Mouse (Mus musculus): ENCODE measurements around the gene St6galnac5. TPM values are rescaled to one million over a fixed set of nuclear protein-coding genes. Genes with fewer than 3 reads are reported as not detected.
A peak's percentile ranks its signal among the peaks of the same experiment; 100 is the strongest.

Gene St6galnac5
- polyA plus RNA-seq, 1 experiment from 2014 or later, result 0.51 TPM

- Histone ChIP-seq H3K4me2 (no peak overlapping the region), H3K9ac (no peak overlapping the region), H3K27me3 (ENCODE audit: insufficient read depth, low read length) (no peaks in the 10 kb centered on the region), H3K9me3 (ENCODE audit: low read depth, low read length) (no peaks in the 10 kb centered on the region), H3K36me3 (ENCODE audit: insufficient read depth) (no peaks in the 10 kb centered on the region), H3K4me3 (ENCODE audit: low read depth, low read length) (no peak overlapping the region), H3K27ac (ENCODE audit: low read depth) (no peak overlapping the region), H3K4me1 (ENCODE audit: insufficient read depth) (no peaks in the 10 kb centered on the region)
- no peak for DNase-seq
- no peak for ATAC-seq (ENCODE audit: insufficient read depth)
- TF ChIP-seq CTCF (IDR thresholded peaks at IDR 0.05; ENCODE audit: low read depth), result no peak
- WGBS, result 54% methylated on average over 5 of the region's 5 CpGs
These were observed 11.6 kb upstream of the St6galnac5 start for GRCm38 (mm10) chr3:152993608-152994007.

GRCm38 (mm10) chr3:152990787-152991186 is 8.7 kb upstream of the St6galnac5 start:
- 67% methylated on average over 2 of the region's 2 CpGs for WGBS
- H3K4me3 ChIP-seq (ENCODE audit: low read depth, low read length), result no peak overlapping the region
- ATAC-seq (ENCODE audit: insufficient read depth) (no peak), DNase-seq (no peak)
- no peaks in the 10 kb centered on the region for H3K36me3 ChIP-seq (ENCODE audit: insufficient read depth)
- no peak overlapping the region for H3K9ac ChIP-seq
- no peaks in the 10 kb centered on the region for H3K27me3 ChIP-seq (ENCODE audit: insufficient read depth, low read length)
- no peaks in the 10 kb centered on the region for H3K9me3 ChIP-seq (ENCODE audit: low read depth, low read length)
- no peak for TF ChIP-seq CTCF (IDR thresholded peaks at IDR 0.05; ENCODE audit: low read depth)
- H3K4me2 ChIP-seq, result no peak overlapping the region
- H3K27ac ChIP-seq (ENCODE audit: low read depth), result no peak overlapping the region
- no peaks in the 10 kb centered on the region for H3K4me1 ChIP-seq (ENCODE audit: insufficient read depth)

- peak; percentile 25 for TF ChIP-seq CTCF (IDR thresholded peaks at IDR 0.05; ENCODE audit: low read depth)
- 0 out of 2 replicates have a peak overlapping the region, but pooled peaks have one; percentile 36 for H3K9ac ChIP-seq
- H3K36me3 ChIP-seq (ENCODE audit: insufficient read depth), result no peaks in the 10 kb centered on the region
- WGBS, result 1% methylated on average over 47 of the region's 47 CpGs
- H3K27me3 ChIP-seq (ENCODE audit: insufficient read depth, low read length), result peaks cover 26% of the 10 kb centered on the region
- H3K9me3 ChIP-seq (ENCODE audit: low read depth, low read length), result no peaks in the 10 kb centered on the region
- no peaks in the 10 kb centered on the region for H3K4me1 ChIP-seq (ENCODE audit: insufficient read depth)
- ATAC-seq (ENCODE audit: insufficient read depth), result peak; percentile 72
- peak overlapping the region; percentile 78 for H3K4me2 ChIP-seq
- H3K4me3 ChIP-seq (ENCODE audit: low read depth, low read length), result peak overlapping the region; percentile 39
- H3K27ac ChIP-seq (ENCODE audit: low read depth), result no peak overlapping the region
- peak; percentile 34 for DNase-seq
These were observed 770 bp downstream of the St6galnac5 start for GRCm38 (mm10) chr3:152980978-152981974.

GRCm38 (mm10) chr3:152980431-152980830 is 1.6 kb downstream of the St6galnac5 start:
- ATAC-seq (ENCODE audit: insufficient read depth) (no peak), DNase-seq (peak; percentile 12)
- TF ChIP-seq CTCF (IDR thresholded peaks at IDR 0.05; ENCODE audit: low read depth), result no peak
- H3K27me3 ChIP-seq (ENCODE audit: insufficient read depth, low read length), result peaks cover 26% of the 10 kb centered on the region
- peak overlapping the region; percentile 39; the same call in 1 of the 2 replicates for H3K4me3 ChIP-seq (ENCODE audit: low read depth, low read length)
- no peaks in the 10 kb centered on the region for H3K4me1 ChIP-seq (ENCODE audit: insufficient read depth)
- 13% methylated on average over 6 of the region's 6 CpGs for WGBS
- no peak overlapping the region for H3K9ac ChIP-seq
- no peaks in the 10 kb centered on the region for H3K9me3 ChIP-seq (ENCODE audit: low read depth, low read length)
- H3K27ac ChIP-seq (ENCODE audit: low read depth), result no peak overlapping the region
- peak overlapping the region; percentile 78 for H3K4me2 ChIP-seq
- H3K36me3 ChIP-seq (ENCODE audit: insufficient read depth), result no peaks in the 10 kb centered on the region

GRCm38 (mm10) chr3:152979481-152980092 is 2.5 kb downstream of the St6galnac5 start:
- Histone ChIP-seq H3K27ac (ENCODE audit: low read depth) (no peak overlapping the region), H3K4me3 (ENCODE audit: low read depth, low read length) (no peak overlapping the region), H3K36me3 (ENCODE audit: insufficient read depth) (no peaks in the 10 kb centered on the region), H3K4me1 (ENCODE audit: insufficient read depth) (no peaks in the 10 kb centered on the region), H3K27me3 (ENCODE audit: insufficient read depth, low read length) (peaks cover 26% of the 10 kb centered on the region), H3K9me3 (ENCODE audit: low read depth, low read length) (no peaks in the 10 kb centered on the region), H3K4me2 (no peak overlapping the region), H3K9ac (no peak overlapping the region)
- WGBS, result 50% methylated on average over 11 of the region's 11 CpGs
- no peak for TF ChIP-seq CTCF (IDR thresholded peaks at IDR 0.05; ENCODE audit: low read depth)
- ATAC-seq (ENCODE audit: insufficient read depth), result peak; percentile 62
- DNase-seq, result peak; percentile 17

- 76% methylated on average over 4 of the region's 4 CpGs for WGBS
- H3K36me3 ChIP-seq (ENCODE audit: insufficient read depth), result no peaks in the 10 kb centered on the region
These were observed 10.7 kb downstream of the St6galnac5 start for GRCm38 (mm10) chr3:152971373-152971772.

More at GRCm38 (mm10) chr3:152971373-152971772, 10.7 kb downstream of the St6galnac5 start:
- H3K4me2 ChIP-seq, result no peak overlapping the region
- DNase-seq (no peak), ATAC-seq (ENCODE audit: insufficient read depth) (no peak)
- H3K27ac ChIP-seq (ENCODE audit: low read depth), result no peak overlapping the region
- no peak overlapping the region for H3K9ac ChIP-seq
- no peaks in the 10 kb centered on the region for H3K4me1 ChIP-seq (ENCODE audit: insufficient read depth)
- H3K27me3 ChIP-seq (ENCODE audit: insufficient read depth, low read length), result no peaks in the 10 kb centered on the region
- no peak overlapping the region for H3K4me3 ChIP-seq (ENCODE audit: low read depth, low read length)
- TF ChIP-seq CTCF (IDR thresholded peaks at IDR 0.05; ENCODE audit: low read depth), result no peak
- H3K9me3 ChIP-seq (ENCODE audit: low read depth, low read length), result no peaks in the 10 kb centered on the region
